Mouse (Mus musculus): ENCODE data around the gene Gaa. TPM values are rescaled to one million over a fixed set of nuclear protein-coding genes. Genes with fewer than 3 reads are reported as not detected.
A peak's percentile ranks its signal among the peaks of the same experiment; 100 is the strongest.

The Gaa gene
- 66.0 and 69.1 TPM in 2 replicates for polyA plus RNA-seq (2014; fragmentation: Nextera tagmentation; extraction: Ambion mirVana)

GRCm38 (mm10) chr11:119267768-119268556 is at the start of gene Gaa:
Gene Gaa, plus strand, starts transcription at chr11:119267887.
- H3K9me3 ChIP-seq (ENCODE audit: control insufficient read depth, low read length), result no peaks in the 10 kb centered on the region
- ATAC-seq (ENCODE audit: low read depth), result peak; percentile 82
- H3K36me3 ChIP-seq (ENCODE audit: control insufficient read depth, insufficient read depth, low read length), result no peaks in the 10 kb centered on the region
- H3K27ac ChIP-seq (ENCODE audit: low read depth, low read length), result 0 out of 2 replicates have a peak within 1 kb of the TSS, but pooled peaks have one; percentile 34
- H3K27me3 ChIP-seq (ENCODE audit: control insufficient read depth, insufficient read depth, low read length), result no peaks in the 10 kb centered on the region
- peaks cover 13% of the 10 kb centered on the region for H3K4me1 ChIP-seq (ENCODE audit: control insufficient read depth, insufficient read depth, low read length)
- 5% methylated on average over 52 of the region's 52 CpGs for WGBS
- peak within 1 kb of the TSS; percentile 63 for H3K4me3 ChIP-seq (ENCODE audit: low read depth, low read length)
- peak within 1 kb of the TSS; percentile 95 for H3K4me2 ChIP-seq (ENCODE audit: low read depth, low read length)
- peak within 1 kb of the TSS; percentile 72 for H3K9ac ChIP-seq (replicated peaks; ENCODE audit: low read depth, low read length)

- Histone ChIP-seq H3K36me3 (ENCODE audit: control insufficient read depth, insufficient read depth, low read length) (no peaks in the 10 kb centered on the region), H3K27me3 (ENCODE audit: control insufficient read depth, insufficient read depth, low read length) (no peaks in the 10 kb centered on the region), H3K4me1 (ENCODE audit: control insufficient read depth, insufficient read depth, low read length) (peaks cover 53% of the 10 kb centered on the region), H3K27ac (ENCODE audit: low read depth, low read length) (peak overlapping the region; percentile 69), H3K4me2 (ENCODE audit: low read depth, low read length) (peak overlapping the region; percentile 26; the same call in 1 of the 2 replicates), H3K9ac (replicated peaks; ENCODE audit: low read depth, low read length) (no peak overlapping the region; the same call in 1 of the 2 replicates), H3K9me3 (ENCODE audit: control insufficient read depth, low read length) (no peaks in the 10 kb centered on the region), H3K4me3 (ENCODE audit: low read depth, low read length) (no peak overlapping the region)
- ATAC-seq (ENCODE audit: low read depth), result peak; percentile 34
- WGBS, result 8% methylated on average over 17 of the region's 17 CpGs
Measured at GRCm38 (mm10) chr11:119219816-119220465, 47.7 kb upstream of the Gaa start.

GRCm38 (mm10) chr11:119221812-119222510 is 45.7 kb upstream of the Gaa start:
- H3K27ac ChIP-seq (ENCODE audit: low read depth, low read length), result no peak overlapping the region
- no peak overlapping the region for H3K4me2 ChIP-seq (ENCODE audit: low read depth, low read length)
- H3K27me3 ChIP-seq (ENCODE audit: control insufficient read depth, insufficient read depth, low read length), result no peaks in the 10 kb centered on the region
- ATAC-seq (ENCODE audit: low read depth), result no peak
- 44% methylated on average over 8 of the region's 11 CpGs for WGBS
- no peaks in the 10 kb centered on the region for H3K36me3 ChIP-seq (ENCODE audit: control insufficient read depth, insufficient read depth, low read length)
- peaks cover 51% of the 10 kb centered on the region for H3K4me1 ChIP-seq (ENCODE audit: control insufficient read depth, insufficient read depth, low read length)
- H3K4me3 ChIP-seq (ENCODE audit: low read depth, low read length), result no peak overlapping the region
- no peak overlapping the region for H3K9ac ChIP-seq (replicated peaks; ENCODE audit: low read depth, low read length)
- no peaks in the 10 kb centered on the region for H3K9me3 ChIP-seq (ENCODE audit: control insufficient read depth, low read length)

GRCm38 (mm10) chr11:119223124-119223890 is 44.4 kb upstream of the Gaa start:
- Histone ChIP-seq H3K27me3 (ENCODE audit: control insufficient read depth, insufficient read depth, low read length) (no peaks in the 10 kb centered on the region), H3K27ac (ENCODE audit: low read depth, low read length) (no peak overlapping the region), H3K36me3 (ENCODE audit: control insufficient read depth, insufficient read depth, low read length) (no peaks in the 10 kb centered on the region), H3K9ac (replicated peaks; ENCODE audit: low read depth, low read length) (no peak overlapping the region), H3K4me3 (ENCODE audit: low read depth, low read length) (no peak overlapping the region), H3K4me2 (ENCODE audit: low read depth, low read length) (no peak overlapping the region), H3K4me1 (ENCODE audit: control insufficient read depth, insufficient read depth, low read length) (peaks cover 56% of the 10 kb centered on the region), H3K9me3 (ENCODE audit: control insufficient read depth, low read length) (no peaks in the 10 kb centered on the region)
- no peak for ATAC-seq (ENCODE audit: low read depth)
- 71% methylated on average over 20 of the region's 20 CpGs for WGBS

DNA sequence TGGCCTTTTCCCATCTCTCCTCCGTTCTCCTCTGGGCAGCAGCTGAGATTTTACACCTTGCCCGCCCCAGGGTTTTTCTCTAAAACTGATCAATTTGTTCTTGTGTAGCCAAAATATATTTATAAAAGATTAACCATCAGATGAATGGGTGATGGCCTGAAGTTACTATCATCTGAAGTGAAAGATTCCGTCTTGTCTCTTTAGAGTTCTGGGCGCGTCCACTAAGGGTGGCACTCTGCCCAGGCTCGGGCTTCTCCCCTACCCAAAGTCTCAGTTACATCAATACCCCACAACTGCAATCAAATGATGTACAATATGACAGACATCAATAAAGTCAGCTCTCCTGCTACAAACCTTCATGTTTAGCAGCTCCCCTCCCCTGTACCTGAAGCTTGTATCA is 42.8 kb upstream of the Gaa start:
- Histone ChIP-seq H3K36me3 (ENCODE audit: control insufficient read depth, insufficient read depth, low read length) (no peaks in the 10 kb centered on the region), H3K27ac (ENCODE audit: low read depth, low read length) (no peak overlapping the region), H3K9me3 (ENCODE audit: control insufficient read depth, low read length) (no peaks in the 10 kb centered on the region), H3K4me3 (ENCODE audit: low read depth, low read length) (no peak overlapping the region), H3K4me2 (ENCODE audit: low read depth, low read length) (no peak overlapping the region), H3K4me1 (ENCODE audit: control insufficient read depth, insufficient read depth, low read length) (peaks cover 51% of the 10 kb centered on the region), H3K27me3 (ENCODE audit: control insufficient read depth, insufficient read depth, low read length) (no peaks in the 10 kb centered on the region), H3K9ac (replicated peaks; ENCODE audit: low read depth, low read length) (no peak overlapping the region)
- WGBS, result 92% methylated on average over 6 of the region's 6 CpGs
- no peak for ATAC-seq (ENCODE audit: low read depth)

GRCm38 (mm10) chr11:119225634-119226033 is 42.1 kb upstream of the Gaa start:
- Histone ChIP-seq H3K4me1 (ENCODE audit: control insufficient read depth, insufficient read depth, low read length) (peaks cover 53% of the 10 kb centered on the region), H3K36me3 (ENCODE audit: control insufficient read depth, insufficient read depth, low read length) (no peaks in the 10 kb centered on the region), H3K9ac (replicated peaks; ENCODE audit: low read depth, low read length) (no peak overlapping the region; the same call in 1 of the 2 replicates), H3K27ac (ENCODE audit: low read depth, low read length) (no peak overlapping the region), H3K27me3 (ENCODE audit: control insufficient read depth, insufficient read depth, low read length) (no peaks in the 10 kb centered on the region), H3K4me3 (ENCODE audit: low read depth, low read length) (no peak overlapping the region), H3K9me3 (ENCODE audit: control insufficient read depth, low read length) (no peaks in the 10 kb centered on the region), H3K4me2 (ENCODE audit: low read depth, low read length) (peak overlapping the region; percentile 85; the same call in 1 of the 2 replicates)
- ATAC-seq (ENCODE audit: low read depth), result no peak
- 62% methylated on average over 9 of the region's 9 CpGs for WGBS

- peak overlapping the region; percentile 84 for H3K9ac ChIP-seq (replicated peaks; ENCODE audit: low read depth, low read length)
- H3K27me3 ChIP-seq (ENCODE audit: control insufficient read depth, insufficient read depth, low read length), result no peaks in the 10 kb centered on the region
- no peaks in the 10 kb centered on the region for H3K9me3 ChIP-seq (ENCODE audit: control insufficient read depth, low read length)
- H3K4me3 ChIP-seq (ENCODE audit: low read depth, low read length), result peak overlapping the region; percentile 81
- no peaks in the 10 kb centered on the region for H3K36me3 ChIP-seq (ENCODE audit: control insufficient read depth, insufficient read depth, low read length)
- no peak for ATAC-seq (ENCODE audit: low read depth)
- peak overlapping the region; percentile 85 for H3K4me2 ChIP-seq (ENCODE audit: low read depth, low read length)
- H3K27ac ChIP-seq (ENCODE audit: low read depth, low read length), result peak overlapping the region; percentile 85
- H3K4me1 ChIP-seq (ENCODE audit: control insufficient read depth, insufficient read depth, low read length), result peaks cover 51% of the 10 kb centered on the region
- WGBS, result 3% methylated on average over 12 of the region's 12 CpGs
Measured at GRCm38 (mm10) chr11:119227591-119227990, 40.1 kb upstream of the Gaa start.

DNA sequence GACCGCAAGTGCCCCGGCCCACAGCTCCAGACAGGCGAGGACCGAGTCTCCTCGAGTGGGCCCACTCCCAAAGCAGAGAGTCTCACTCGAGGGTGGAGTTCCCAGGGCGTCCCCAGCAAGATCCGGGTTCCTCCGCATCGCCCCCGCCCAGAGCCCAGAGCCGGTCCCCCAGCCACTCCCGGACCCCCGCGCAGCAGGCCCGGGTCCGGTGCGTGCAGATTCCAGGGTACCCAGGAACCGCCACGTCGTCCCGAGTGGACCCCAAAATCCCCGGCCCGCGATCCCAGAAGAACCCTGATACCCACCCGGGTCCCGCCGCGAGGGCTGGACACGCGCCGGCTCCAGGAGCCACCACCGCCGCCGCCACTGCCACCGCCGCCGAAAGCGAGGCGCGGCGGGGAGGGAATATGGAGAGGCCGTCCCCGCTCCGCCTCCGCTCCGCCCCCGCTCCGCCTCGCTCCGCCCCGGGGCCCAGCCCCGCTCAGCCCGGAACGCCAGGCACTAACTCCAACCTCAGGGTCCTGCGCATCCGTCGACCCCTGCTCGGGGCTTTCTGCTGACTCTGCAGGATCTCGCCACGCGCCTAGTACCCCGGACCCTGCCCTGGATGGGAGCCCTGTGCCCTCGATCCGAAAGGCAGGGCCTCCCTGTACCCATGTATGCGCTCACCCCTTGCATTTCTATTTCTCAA is 39.5 kb upstream of the Gaa start, which contains the start of the genes Tbc1d16 and Ccdc40:
Gene Tbc1d16 (minus strand): TSS at position 409 of the 691 bp plus-strand sequence.
Gene Ccdc40 (plus strand): TSS at position 482 of the 691 bp plus-strand sequence.
- H3K36me3 ChIP-seq (ENCODE audit: control insufficient read depth, insufficient read depth, low read length), result no peaks in the 10 kb centered on the region
- H3K9me3 ChIP-seq (ENCODE audit: control insufficient read depth, low read length), result no peaks in the 10 kb centered on the region
- peak within 1 kb of the TSS; percentile 85 for H3K4me2 ChIP-seq (ENCODE audit: low read depth, low read length)
- H3K9ac ChIP-seq (replicated peaks; ENCODE audit: low read depth, low read length), result peak within 1 kb of the TSS; percentile 84
- H3K4me1 ChIP-seq (ENCODE audit: control insufficient read depth, insufficient read depth, low read length), result peaks cover 45% of the 10 kb centered on the region
- H3K27me3 ChIP-seq (ENCODE audit: control insufficient read depth, insufficient read depth, low read length), result no peaks in the 10 kb centered on the region
- H3K4me3 ChIP-seq (ENCODE audit: low read depth, low read length), result peak within 1 kb of the TSS; percentile 81
- under 1% methylated on average over 65 of the region's 66 CpGs for whole genome bisulfite sequencing
- H3K27ac ChIP-seq (ENCODE audit: low read depth, low read length), result peak within 1 kb of the TSS; percentile 85
- ATAC-seq (ENCODE audit: low read depth), result peak; percentile 89

Measured in neural tube, embryonic 14.5 days (tissue).